Mouse (Mus musculus) kidney, postnatal 25 days (tissue): ENCODE results near the gene Dohh.

Source experiments
- DNase-seq, 2 experiments: peaks; one replicate each; pipeline ENCODE4 v3.0.0; 2021; ENCODE audit warnings: mixed read lengths in 2 of 2

Gene Dohh

GRCm38 (mm10) chr10:81418216-81419070 is 34.2 kb downstream of the Dohh start:
- DNase-seq, result peak in 1 of 2 experiments; percentile 60

DNA sequence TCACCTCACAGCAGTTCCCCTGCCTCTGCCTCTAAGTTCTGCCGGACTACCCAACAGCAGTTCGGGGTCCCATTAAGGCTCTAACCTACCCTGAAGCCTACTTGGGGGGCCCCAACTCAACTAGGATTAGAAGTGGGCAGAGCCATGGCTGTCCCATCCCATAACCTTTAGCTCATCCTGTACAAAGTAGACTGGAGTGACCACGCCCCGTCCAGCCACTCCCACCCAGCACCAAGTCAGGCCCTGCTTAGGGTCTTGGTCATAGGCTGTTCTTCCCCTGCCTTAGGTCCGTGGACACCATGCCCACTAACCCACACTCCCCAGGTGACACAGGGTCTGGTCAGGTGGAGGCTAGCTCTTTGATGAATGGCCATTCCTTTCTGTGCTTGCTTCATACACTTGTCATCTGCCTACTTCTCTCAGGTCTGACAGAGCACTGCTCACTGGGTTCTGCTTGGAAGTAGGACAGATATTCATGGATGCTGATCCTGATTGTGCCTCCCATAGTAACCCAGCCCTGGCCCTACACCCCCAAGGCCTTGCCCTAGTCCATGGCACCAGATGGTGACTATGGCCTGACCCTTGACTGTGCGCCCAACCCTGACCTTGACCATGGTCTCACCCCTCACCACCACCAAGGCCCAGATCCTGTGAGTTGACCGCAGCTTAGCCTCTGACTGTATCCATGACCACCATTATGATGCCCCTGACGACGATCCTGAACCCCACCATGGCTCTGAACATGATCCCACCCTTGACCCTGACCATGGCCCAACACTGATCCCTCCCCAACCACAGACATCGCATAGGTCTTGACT is 35.1 kb downstream of the Dohh start:
- peak in 1 of 2 experiments; percentile 36 for DNase-seq

GRCm38 (mm10) chr10:81420191-81420767 is 36.1 kb downstream of the Dohh start:
- DNase-seq, result peak; percentile 3 to 61

GRCm38 (mm10) chr10:81421041-81421796 is 37.0 kb downstream of the Dohh start:
- peak in 1 of 2 experiments; percentile 1 for DNase-seq

DNA sequence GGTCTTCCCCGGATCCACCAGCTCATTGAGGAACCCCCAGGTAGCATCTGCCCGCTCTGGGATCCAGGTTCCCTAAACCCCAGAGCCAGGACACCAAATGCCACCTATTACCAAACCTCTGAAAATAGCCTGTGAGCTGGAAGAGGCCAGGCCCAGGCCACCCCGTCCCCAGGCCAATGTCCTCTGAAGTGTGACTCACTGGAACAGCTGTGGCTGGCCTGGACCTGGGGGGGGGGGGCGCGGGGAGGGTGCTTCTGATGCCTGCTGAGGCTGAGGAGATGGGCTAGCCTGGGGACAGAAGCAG is 37.5 kb downstream of the Dohh start:
- peak; percentile 2 to 52 for DNase-seq

DNA sequence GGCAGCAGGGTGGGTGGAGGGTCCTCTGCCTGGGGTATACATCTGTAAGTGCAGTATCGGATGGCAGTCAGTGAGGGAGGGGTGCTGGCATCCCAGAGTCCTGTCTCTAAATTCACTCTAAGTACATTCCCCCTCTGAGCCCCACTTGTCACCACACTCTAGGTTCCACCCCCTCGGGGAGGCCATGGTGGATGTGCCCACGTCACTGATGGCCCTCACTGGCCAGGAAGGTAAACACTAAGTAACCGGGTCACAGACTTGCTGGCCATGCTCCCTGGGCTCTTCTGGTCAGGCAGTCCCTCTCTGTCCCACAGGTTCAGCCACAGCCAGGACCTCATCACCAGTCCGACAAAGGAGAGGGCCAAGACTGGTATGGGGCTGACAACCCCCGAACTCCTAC is 38.0 kb downstream of the Dohh start:
- DNase-seq, result peak; percentile 2 to 55

DNA sequence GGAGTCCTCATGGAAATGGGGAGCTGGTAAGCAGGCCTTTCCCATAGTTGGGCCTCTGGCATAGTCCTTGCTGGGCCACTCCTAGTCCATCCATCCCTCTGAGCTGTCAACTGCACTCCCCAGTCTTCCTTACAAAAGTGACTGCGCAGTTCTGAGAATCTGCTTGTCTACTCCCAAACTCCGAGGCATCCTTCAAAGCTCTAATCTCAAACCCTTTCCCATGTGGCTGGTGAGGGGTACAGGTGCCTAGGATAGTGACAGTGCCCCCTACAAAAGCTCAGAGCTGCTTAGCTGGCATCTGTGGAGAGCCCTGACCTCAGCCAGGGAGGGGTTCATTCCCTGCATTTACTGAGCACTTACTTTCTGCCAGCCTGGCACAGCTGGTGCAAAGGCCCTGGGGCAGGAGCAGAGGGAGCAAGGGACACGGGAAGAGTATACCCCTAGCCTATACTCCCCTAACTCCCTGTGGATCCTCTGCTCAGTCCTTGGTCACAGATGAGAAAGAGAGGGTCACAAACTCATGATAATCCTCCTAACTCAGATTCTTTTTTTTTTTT is 38.5 kb downstream of the Dohh start:
- DNase-seq, result peak in 1 of 2 experiments; percentile 1

GRCm38 (mm10) chr10:81423476-81424245 is 39.4 kb downstream of the Dohh start:
- peak; percentile 1 to 43 for DNase-seq

DNA sequence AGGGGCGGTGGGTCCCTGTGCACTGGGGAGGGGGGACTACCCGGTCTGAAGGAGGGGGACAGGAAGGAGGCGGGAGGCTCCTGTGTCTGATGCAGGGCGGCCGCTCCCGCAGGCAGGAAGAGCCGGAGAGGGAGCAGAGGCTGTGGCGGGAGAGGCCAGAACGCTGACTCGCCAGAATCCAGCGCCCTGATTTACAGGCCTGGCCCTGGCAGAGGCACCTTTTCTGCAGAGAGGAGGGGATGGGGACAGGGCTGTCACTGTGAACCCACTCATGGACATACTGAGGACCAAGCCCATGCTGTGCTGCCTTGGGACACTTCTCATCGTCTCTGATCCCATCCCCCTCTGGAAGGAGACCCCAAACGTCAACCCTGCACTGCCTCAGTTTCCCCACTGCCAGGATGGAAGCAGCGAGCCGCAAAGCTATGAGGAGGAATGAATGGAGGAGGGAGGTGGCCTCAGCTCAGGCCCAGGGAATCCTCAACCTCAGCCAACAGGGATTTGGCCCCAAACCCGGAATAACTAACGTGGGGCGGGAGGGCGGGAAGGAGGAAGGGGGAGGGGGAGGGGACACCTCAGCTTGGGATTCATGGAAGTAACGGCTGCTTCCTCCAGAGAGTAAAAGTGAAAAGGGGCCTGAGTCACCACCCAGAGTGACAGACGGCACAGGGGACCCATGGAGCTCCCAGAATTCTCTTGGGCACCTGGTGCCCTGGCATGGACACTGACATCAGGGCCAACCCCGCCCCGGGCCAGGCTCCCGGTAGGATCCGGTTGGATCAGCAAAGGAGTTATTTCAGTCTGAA is 40.2 kb downstream of the Dohh start:
- peak; percentile 81 to 93 for DNase-seq

DNA sequence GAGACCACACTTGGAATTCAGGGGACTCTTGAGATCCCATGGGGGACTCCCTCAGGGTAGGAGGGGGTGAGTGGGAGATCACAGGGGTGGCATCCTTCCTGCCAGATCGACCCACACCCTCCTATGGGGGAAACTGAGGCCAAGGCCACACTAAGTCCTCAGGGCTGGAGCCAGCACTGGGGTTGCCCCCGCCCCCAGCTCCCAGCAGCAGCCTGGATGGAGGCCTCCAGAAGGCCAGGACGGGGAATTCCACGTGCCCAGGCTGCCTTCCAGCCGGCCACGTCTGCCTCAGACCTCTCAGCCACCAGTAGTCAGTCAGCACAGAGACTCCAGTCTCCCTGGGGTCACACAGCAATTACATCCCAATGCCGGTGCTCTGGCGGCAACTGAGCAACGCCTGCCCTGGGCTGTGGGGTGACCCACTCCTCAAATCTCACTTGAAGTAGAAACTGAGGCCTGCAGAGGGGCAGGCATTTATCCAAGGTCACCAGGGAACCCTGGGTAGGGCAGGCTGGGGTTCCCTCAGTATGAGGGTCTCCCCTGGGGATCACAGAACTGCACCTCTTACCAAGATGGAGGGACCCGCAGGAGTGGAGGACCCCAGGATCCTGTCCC is 41.1 kb downstream of the Dohh start:
- DNase-seq, result peak; percentile 50 to 85

GRCm38 (mm10) chr10:81426081-81426671 is 41.9 kb downstream of the Dohh start:
- peak; percentile 37 to 69 for DNase-seq

DNA sequence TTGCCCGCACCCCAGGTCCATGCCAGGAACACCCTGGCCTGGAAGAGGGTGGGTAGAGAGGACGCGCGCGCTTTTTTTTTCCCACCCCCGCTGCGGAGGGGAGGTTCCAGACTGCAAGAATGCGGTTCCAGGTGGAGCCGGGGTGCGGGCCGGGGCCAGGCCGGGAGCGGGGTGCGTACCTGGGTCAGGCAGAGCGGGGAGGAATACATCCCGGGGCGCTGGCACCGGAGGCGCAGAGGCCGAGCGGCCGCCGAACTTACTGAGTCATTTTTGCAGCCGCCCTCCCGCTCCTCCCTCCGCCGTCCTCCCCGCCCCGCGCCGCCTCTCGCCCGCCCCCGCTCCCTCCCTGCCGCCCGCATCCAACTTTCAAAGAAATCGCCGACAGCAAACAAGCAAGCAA is 42.7 kb downstream of the Dohh start:
- peak; percentile 83 to 90 for DNase-seq

DNA sequence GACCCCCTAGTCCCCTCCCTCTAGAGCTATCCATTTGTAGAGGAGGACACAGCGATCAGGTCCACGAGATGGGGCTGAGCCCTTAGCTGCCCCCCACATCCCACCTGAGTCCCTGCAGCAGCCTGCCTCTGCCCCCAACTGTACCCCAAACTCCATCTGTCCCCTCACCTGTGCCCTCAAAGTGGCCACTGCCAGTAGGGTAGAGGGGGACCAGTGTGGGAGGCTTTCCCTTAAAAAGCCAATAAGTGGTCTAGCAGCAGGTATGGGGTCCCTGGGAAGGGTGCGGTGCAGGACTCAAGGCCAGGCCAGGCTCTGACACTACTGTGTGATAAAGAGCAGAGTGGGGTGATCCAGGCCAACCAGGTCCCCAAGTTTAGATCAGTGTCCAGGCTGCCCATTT is 43.1 kb downstream of the Dohh start:
- no peak for DNase-seq

DNA sequence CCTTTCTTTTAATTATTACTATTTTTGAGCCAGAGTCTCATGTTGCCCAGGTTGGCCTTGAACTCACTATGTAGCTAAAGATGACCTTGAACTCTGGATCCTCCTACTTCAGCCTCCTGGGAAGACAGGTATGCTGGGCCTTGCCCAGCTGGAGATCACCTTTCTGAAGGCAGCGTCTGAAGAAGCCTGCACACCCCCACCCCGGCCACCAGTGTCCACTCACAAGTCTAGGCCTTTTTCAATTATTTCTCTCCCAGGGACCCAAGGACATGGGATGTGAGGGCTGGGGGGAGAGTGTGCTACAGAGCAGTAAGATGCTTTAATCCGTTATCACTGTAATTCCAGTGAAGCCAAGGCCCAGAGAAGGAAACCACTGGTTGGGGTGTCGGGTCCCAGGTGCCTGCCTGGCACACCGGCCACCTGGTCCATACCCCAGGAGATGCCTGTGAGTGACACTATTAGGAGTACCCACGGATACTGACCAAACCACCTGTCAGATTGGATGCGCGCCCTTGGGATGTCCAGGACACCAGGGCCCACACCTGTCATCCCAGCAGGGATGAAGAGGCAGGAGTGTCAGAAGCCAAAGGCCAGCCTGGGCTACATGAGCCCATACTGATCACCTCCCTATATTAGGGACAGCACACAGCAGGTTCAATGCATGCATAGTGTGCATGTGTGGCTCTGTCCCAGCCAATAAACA is 43.7 kb downstream of the Dohh start:
- DNase-seq, result peak in 1 of 2 experiments; percentile 44

DNA sequence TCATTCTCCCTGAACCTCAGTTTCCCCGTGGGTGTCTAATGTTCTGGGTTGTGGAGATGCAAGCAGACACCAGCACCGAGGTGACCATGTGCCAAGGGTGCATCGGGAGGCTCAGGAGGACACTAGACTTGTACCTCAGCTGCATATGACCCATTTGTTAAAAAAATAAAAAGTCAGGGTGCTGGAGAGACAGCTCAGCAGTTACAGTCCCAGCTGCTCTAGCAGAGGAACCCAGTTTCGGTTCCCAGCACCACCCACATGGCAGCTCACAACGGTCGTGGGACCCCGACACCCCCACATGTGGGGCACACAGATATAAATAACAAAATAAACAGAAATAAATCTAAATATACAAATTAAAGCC is 44.3 kb downstream of the Dohh start:
- no peak for DNase-seq

- DNase-seq, result peak in 1 of 2 experiments; percentile 4
These were observed 44.9 kb downstream of the Dohh start for GRCm38 (mm10) chr10:81429092-81429491.

DNA sequence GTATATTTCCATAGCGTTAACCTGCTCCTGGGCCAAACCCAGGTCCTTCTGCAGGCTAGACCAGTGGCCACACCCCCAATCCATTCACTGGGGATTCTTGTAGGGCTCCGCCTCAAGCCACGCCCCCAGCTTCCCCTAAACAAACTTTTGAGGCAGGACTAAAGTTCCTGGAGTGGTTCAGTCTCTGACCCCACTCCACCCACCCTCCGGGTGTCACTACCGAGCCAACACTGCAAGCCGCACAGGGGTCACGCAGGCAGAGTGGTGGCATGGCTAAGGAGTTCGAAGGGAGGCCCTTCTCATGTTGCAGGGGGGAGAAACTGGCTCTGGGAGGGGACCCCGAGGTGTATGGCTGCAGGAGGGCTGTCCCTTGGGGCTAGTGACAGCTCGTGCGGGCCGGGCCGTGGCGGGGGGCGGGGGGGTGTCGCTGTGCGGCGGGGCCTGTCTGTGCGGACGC is 45.4 kb downstream of the Dohh start:
- peak; percentile 97 for DNase-seq

DNA sequence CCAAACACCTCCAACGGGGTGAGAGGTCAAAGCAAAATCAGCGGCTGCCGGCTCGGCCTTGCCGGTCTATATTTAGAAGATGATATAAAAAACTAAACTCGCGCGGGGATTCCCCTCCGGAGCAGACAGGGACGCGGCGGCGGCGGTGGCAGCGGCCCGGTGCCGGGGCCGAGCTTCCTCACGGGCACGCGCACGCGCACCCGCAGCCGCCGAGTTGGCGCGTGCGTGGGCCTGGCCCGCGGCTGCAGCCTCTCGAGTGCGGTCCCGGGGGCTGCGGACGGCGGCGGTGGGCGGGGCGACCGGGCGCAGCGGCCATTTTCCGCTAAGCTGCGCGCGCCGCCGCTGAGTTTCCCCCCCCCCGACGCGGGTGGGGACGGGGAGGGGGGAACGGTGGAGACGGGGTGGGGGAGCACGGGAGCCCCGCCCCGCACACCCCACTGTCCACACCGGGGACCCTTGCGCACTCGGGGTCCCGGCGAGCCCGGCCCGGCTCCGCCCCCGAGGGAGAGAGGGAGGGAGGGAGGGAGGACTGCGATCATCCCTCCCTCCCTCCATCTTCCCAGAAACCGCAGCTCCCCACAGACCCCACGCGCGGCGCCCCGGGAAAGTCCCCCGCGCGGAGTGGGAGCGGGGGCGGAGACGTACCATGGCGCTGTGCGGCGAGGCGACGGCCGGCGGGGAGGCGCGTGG is 46.1 kb downstream of the Dohh start:
- DNase-seq, result peak; percentile 81 to 92
